Mouse (Mus musculus): ENCODE measurements around the gene Robo3. TPM values are rescaled to one million over a fixed set of nuclear protein-coding genes. Genes with fewer than 3 reads are reported as not detected.

Gene Robo3
- polyA plus RNA-seq (2014; fragmentation: Nextera tagmentation; extraction: Ambion mirVana), result 13.6 and 25.1 TPM in 2 replicates

DNA sequence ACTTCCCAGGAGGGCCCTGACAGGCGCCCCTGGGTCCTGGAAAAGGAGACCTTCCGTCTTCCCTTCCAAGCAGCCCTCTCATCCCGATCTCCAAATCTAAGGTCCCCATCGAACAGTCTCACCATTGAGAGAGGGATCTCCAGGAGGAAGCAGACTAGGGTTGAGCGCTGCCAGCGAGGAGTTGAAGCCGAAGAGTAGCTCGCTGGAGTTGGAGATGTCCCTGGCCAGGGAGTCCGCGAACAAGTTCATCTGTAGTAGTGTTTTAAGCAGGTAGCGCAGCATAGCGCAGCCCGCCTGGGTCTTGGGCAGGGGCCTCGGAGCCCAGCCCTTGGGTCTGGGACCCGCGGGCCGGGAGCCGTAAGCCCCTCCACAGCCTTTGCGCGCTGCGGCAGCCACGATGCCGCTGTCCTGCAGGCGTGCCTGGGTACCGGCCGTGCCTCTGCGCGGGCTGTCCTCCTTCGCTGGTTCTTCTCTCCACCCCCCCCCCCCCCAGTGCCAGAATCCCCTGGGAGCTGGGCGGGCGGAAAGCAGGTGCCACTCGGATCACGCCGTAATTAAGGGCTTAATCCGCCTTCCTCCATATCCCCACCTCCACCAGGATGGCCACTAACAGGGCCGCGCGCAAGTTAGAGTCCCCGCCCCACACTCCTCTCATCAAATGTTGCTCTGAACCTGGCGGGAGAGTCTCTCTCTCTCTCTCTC is at the start of gene Robo3:
Robo3 (minus strand) TSS at position 527 of the 702 bp plus-strand sequence.
- Histone ChIP-seq H3K36me3 (ENCODE audit: control insufficient read depth, insufficient read depth, low read length) (no peaks in the 10 kb centered on the region), H3K4me1 (ENCODE audit: control insufficient read depth, insufficient read depth, low read length) (peaks cover 6% of the 10 kb centered on the region; the same call in 1 of the 2 replicates), H3K9ac (replicated peaks; ENCODE audit: low read depth, low read length) (no peak within 1 kb of the TSS; the same call in 1 of the 2 replicates), H3K27me3 (ENCODE audit: control insufficient read depth, insufficient read depth, low read length) (peaks cover 26% of the 10 kb centered on the region), H3K4me3 (ENCODE audit: low read depth, low read length) (peak within 1 kb of the TSS; percentile 29), H3K4me2 (ENCODE audit: low read depth, low read length) (peak within 1 kb of the TSS; percentile 62), H3K9me3 (ENCODE audit: control insufficient read depth, low read length) (no peaks in the 10 kb centered on the region), H3K27ac (ENCODE audit: low read depth, low read length) (no peak within 1 kb of the TSS)
- ATAC-seq (ENCODE audit: low read depth), result peak; percentile 26; the same call in 1 of the 2 replicates
- WGBS, result under 1% methylated on average over 40 of the region's 40 CpGs

DNA sequence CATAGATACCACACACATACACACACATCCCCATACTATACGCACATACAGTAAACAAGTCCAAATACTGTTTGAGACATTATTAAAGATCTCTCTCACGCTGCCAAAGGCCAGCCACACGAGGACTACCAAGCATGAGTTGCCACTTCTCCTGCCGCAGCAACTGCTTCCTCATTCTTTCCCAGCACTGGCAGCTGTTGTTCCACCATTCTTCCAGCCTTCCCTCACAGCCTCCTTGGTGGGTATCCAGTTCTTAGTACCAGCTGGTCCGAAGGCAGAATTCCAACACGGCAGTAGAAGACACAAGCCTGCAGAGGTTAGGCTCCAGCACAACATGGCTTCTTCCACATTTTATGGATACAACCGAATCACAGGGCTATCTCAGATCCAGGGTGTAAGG is 41.9 kb upstream of the Robo3 start:
- no peak overlapping the region for H3K9ac ChIP-seq (replicated peaks; ENCODE audit: low read depth, low read length)
- WGBS, result 92% methylated on average over 7 of the region's 7 CpGs

DNA sequence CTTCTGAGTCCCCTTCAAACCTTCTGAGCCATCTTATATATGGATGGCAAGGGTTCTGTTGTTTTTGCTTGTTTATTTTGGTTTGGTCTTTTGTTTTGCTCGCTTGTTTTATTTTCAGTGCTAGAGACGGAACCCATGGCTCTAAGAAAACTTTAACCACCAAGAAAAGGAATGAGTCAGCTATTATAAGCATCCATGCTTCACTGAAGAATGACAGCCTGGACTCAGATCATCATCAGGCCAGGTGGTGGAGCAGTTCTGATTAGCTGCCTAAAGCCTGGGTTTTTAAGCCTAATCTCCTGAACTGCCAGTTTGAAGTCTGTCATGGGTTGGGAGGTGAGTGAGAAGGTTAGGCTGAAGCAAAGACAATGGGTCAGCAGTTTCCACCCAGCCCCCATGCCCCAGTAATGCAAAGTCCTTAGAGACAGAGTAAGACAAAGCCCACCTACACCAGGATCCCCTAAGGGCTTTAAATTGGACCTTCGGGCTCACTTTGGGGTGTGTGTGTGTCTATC is 40.6 kb upstream of the Robo3 start:
- H3K4me2 ChIP-seq (ENCODE audit: low read depth, low read length), result no peak overlapping the region
- H3K27ac ChIP-seq (ENCODE audit: low read depth, low read length), result no peak overlapping the region
- H3K9me3 ChIP-seq (ENCODE audit: control insufficient read depth, low read length), result no peaks in the 10 kb centered on the region
- no peaks in the 10 kb centered on the region for H3K36me3 ChIP-seq (ENCODE audit: control insufficient read depth, insufficient read depth, low read length)
- no peak for ATAC-seq (ENCODE audit: low read depth)
- no peaks in the 10 kb centered on the region for H3K4me1 ChIP-seq (ENCODE audit: control insufficient read depth, insufficient read depth, low read length)
- 77% methylated on average over 3 of the region's 3 CpGs for WGBS
- H3K4me3 ChIP-seq (ENCODE audit: low read depth, low read length), result no peak overlapping the region
- no peaks in the 10 kb centered on the region for H3K27me3 ChIP-seq (ENCODE audit: control insufficient read depth, insufficient read depth, low read length)
- no peak overlapping the region for H3K9ac ChIP-seq (replicated peaks; ENCODE audit: low read depth, low read length)

More for the DNA sequence above, 41.9 kb upstream of the Robo3 start:
- Histone ChIP-seq H3K36me3 (ENCODE audit: control insufficient read depth, insufficient read depth, low read length) (no peaks in the 10 kb centered on the region), H3K4me1 (ENCODE audit: control insufficient read depth, insufficient read depth, low read length) (no peaks in the 10 kb centered on the region), H3K4me2 (ENCODE audit: low read depth, low read length) (no peak overlapping the region), H3K9me3 (ENCODE audit: control insufficient read depth, low read length) (no peaks in the 10 kb centered on the region), H3K27ac (ENCODE audit: low read depth, low read length) (no peak overlapping the region), H3K4me3 (ENCODE audit: low read depth, low read length) (no peak overlapping the region), H3K27me3 (ENCODE audit: control insufficient read depth, insufficient read depth, low read length) (no peaks in the 10 kb centered on the region)
- no peak for ATAC-seq (ENCODE audit: low read depth)

DNA sequence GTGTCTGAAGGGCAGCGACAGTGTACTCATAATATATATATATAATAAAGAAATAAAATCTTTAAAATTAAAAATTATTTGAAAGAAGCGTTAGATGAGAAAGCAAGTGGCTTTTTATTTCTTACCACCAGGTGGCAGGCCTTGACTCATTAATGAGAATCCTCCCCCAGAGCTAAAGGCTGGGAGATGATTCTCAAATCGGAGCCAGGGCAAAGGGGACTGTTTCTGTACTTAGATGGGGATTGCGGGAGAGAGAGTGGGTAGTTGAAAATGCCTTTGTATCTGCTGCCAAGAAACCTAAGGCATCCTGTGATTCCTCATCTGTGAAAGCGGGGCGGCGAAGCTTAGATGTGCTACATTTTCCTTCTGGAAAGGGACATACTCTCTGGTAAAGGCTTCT is 29.7 kb upstream of the Robo3 start:
- Histone ChIP-seq H3K4me3 (ENCODE audit: low read depth, low read length) (no peak overlapping the region), H3K9ac (replicated peaks; ENCODE audit: low read depth, low read length) (no peak overlapping the region), H3K27ac (ENCODE audit: low read depth, low read length) (no peak overlapping the region), H3K27me3 (ENCODE audit: control insufficient read depth, insufficient read depth, low read length) (no peaks in the 10 kb centered on the region), H3K4me2 (ENCODE audit: low read depth, low read length) (no peak overlapping the region), H3K36me3 (ENCODE audit: control insufficient read depth, insufficient read depth, low read length) (no peaks in the 10 kb centered on the region), H3K4me1 (ENCODE audit: control insufficient read depth, insufficient read depth, low read length) (peaks cover 11% of the 10 kb centered on the region), H3K9me3 (ENCODE audit: control insufficient read depth, low read length) (no peaks in the 10 kb centered on the region)
- no peak for ATAC-seq (ENCODE audit: low read depth)
- 11% methylated on average over 7 of the region's 7 CpGs for WGBS

DNA sequence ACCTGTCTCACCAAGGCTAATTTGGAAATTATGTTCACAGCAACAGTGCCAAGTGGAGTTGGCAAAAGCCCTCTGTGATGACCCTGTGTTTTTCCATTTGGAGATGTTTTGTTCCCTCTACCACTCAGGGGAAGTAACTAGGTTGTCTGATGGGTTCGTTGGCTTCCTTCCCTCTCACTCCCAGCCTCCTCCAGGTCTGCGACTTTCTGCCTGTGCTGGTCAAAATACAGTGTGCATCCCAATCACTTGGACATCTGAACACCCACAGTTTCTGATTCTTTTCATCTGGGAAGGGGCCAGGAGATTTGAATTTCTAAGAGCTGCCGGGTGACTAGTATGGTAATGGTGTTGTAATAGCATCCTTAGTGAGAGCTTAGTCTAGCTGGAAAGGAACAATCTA is 28.5 kb upstream of the Robo3 start:
- Histone ChIP-seq H3K4me3 (ENCODE audit: low read depth, low read length) (no peak overlapping the region), H3K9ac (replicated peaks; ENCODE audit: low read depth, low read length) (no peak overlapping the region), H3K27ac (ENCODE audit: low read depth, low read length) (no peak overlapping the region), H3K27me3 (ENCODE audit: control insufficient read depth, insufficient read depth, low read length) (no peaks in the 10 kb centered on the region), H3K4me1 (ENCODE audit: control insufficient read depth, insufficient read depth, low read length) (peaks cover 15% of the 10 kb centered on the region), H3K4me2 (ENCODE audit: low read depth, low read length) (no peak overlapping the region), H3K36me3 (ENCODE audit: control insufficient read depth, insufficient read depth, low read length) (no peaks in the 10 kb centered on the region), H3K9me3 (ENCODE audit: control insufficient read depth, low read length) (no peaks in the 10 kb centered on the region)
- no peak for ATAC-seq (ENCODE audit: low read depth)
- 9% methylated on average over 3 of the region's 3 CpGs for WGBS

DNA sequence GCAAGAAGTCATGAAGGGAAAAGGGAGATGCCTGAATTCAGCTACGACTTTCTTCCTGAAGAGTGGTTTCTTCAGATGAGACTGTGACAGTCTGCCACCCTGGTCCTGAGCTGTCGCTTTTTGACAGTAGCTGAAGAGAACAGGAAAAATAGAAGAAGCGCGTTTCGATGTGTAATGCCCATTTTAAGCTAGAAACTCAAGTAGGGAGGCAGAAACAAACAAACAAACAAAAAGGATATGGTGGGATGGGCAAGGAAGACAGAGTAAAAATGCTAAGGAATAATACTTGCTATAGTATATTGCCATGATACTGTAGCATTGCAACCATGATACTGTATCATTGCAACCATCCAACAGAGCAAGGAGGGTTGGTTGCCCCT is 27.9 kb upstream of the Robo3 start:
- peak overlapping the region; percentile 60 for H3K27ac ChIP-seq (ENCODE audit: low read depth, low read length)
- no peaks in the 10 kb centered on the region for H3K9me3 ChIP-seq (ENCODE audit: control insufficient read depth, low read length)
- H3K4me3 ChIP-seq (ENCODE audit: low read depth, low read length), result peak overlapping the region; percentile 49
- ATAC-seq (ENCODE audit: low read depth), result no peak
- H3K27me3 ChIP-seq (ENCODE audit: control insufficient read depth, insufficient read depth, low read length), result no peaks in the 10 kb centered on the region
- peaks cover 18% of the 10 kb centered on the region for H3K4me1 ChIP-seq (ENCODE audit: control insufficient read depth, insufficient read depth, low read length)
- no peaks in the 10 kb centered on the region for H3K36me3 ChIP-seq (ENCODE audit: control insufficient read depth, insufficient read depth, low read length)
- peak overlapping the region; percentile 89 for H3K4me2 ChIP-seq (ENCODE audit: low read depth, low read length)
- peak overlapping the region; percentile 71 for H3K9ac ChIP-seq (replicated peaks; ENCODE audit: low read depth, low read length)
- WGBS, result 10% methylated on average over 5 of the region's 5 CpGs

DNA sequence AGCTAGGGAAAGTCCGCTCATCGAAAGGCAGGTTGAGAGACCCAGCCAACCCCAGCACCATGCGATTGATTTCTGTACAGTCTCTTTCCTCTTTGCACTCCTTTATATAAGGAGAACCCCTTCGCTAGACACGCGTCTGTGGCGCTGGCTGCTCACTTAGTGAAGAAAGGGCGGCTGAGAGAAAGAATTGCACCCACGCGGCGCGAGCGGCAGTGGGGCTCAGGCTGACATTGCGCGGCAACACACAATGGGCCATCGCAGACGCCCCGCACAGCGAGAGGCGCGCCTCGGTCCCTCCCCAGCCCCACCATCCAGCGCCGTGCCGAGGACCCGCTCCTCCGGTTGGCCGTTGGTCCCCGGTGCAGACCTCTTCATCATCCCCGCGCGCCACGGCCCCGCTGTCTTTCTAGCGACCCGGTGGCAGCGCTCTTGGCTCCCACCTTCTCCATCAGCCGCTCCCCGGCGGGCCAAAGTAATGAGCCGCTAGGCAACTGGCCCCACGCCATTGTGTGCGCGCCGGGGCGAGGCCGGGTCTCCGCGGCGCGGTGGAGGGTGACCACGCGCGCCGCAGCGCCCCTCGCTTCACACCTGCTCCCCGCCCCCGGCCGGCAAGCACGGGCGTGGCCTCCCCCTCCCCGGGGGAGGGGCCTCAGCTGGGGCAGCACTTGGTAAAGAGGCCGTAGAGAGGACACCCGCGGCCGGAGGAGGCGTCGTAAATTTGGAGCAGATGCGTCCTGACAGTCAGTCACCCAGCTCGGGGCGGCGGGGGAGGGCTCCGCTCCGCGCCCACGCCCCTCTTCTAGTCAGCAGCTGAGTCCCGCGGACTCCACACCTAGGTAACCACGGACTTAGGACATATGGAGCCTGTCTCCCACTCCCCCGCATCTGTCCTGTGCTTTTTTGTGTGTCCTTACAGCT is 27.3 kb upstream of the Robo3 start:
- WGBS, result under 1% methylated on average over 78 of the region's 81 CpGs
- H3K4me1 ChIP-seq (ENCODE audit: control insufficient read depth, insufficient read depth, low read length), result peaks cover 20% of the 10 kb centered on the region
- peak; percentile 56 for ATAC-seq (ENCODE audit: low read depth)

DNA sequence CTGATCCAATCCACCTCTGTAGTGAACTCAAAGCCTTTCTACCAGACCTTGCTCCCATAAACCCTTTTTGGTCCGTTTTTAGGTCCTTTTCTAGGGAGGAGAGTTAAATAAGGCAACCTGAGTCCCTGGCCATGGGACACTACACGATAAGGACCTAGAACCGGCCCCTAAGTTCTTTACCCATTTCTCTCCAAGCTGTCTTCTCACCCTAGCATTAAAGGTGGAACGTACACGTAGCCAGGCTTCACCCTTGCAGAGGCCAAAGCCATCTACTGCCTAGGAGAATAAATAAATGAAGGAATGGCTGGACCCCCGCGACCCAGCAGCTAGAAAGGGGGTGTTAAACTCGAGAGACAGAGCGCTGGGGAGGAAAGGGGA is 26.6 kb upstream of the Robo3 start:
- WGBS, result under 1% methylated on average over 9 of the region's 9 CpGs
- Histone ChIP-seq H3K4me1 (ENCODE audit: control insufficient read depth, insufficient read depth, low read length) (peaks cover 20% of the 10 kb centered on the region), H3K9me3 (ENCODE audit: control insufficient read depth, low read length) (no peaks in the 10 kb centered on the region), H3K36me3 (ENCODE audit: control insufficient read depth, insufficient read depth, low read length) (no peaks in the 10 kb centered on the region), H3K27ac (ENCODE audit: low read depth, low read length) (peak overlapping the region; percentile 60), H3K27me3 (ENCODE audit: control insufficient read depth, insufficient read depth, low read length) (no peaks in the 10 kb centered on the region), H3K9ac (replicated peaks; ENCODE audit: low read depth, low read length) (peak overlapping the region; percentile 71), H3K4me2 (ENCODE audit: low read depth, low read length) (peak overlapping the region; percentile 89), H3K4me3 (ENCODE audit: low read depth, low read length) (peak overlapping the region; percentile 49)
- no peak for ATAC-seq (ENCODE audit: low read depth)

More for the DNA sequence above, 27.3 kb upstream of the Robo3 start:
- Histone ChIP-seq H3K4me3 (ENCODE audit: low read depth, low read length) (peak overlapping the region; percentile 49), H3K27ac (ENCODE audit: low read depth, low read length) (peak overlapping the region; percentile 60), H3K4me2 (ENCODE audit: low read depth, low read length) (peak overlapping the region; percentile 89), H3K9ac (replicated peaks; ENCODE audit: low read depth, low read length) (peak overlapping the region; percentile 71), H3K27me3 (ENCODE audit: control insufficient read depth, insufficient read depth, low read length) (no peaks in the 10 kb centered on the region), H3K36me3 (ENCODE audit: control insufficient read depth, insufficient read depth, low read length) (no peaks in the 10 kb centered on the region), H3K9me3 (ENCODE audit: control insufficient read depth, low read length) (no peaks in the 10 kb centered on the region)

DNA sequence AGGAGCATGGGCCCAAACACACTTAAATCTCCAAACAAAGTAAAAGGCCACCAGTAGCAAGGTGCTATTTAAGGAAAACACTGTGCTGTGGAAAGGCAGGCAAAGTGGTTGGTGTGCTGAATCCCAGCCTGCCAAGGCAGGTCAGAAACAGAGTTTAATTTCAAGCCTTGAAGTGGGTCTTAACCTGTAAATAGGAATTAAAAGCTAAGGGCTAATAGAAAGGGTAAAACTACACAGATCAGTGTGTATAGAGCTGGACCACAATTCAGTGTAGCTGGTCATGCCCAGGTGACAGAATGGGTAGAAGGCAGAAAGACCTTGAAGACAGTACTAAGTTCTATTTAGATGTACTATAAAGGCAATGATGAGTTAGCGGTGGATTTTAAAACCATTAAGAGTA is 24.1 kb upstream of the Robo3 start:
- peaks cover 26% of the 10 kb centered on the region for H3K4me1 ChIP-seq (ENCODE audit: control insufficient read depth, insufficient read depth, low read length)

More for the DNA sequence above, 24.1 kb upstream of the Robo3 start:
- 26% methylated on average over 1 of the region's 1 CpGs for WGBS
- ATAC-seq (ENCODE audit: low read depth), result no peak
- Histone ChIP-seq H3K4me3 (ENCODE audit: low read depth, low read length) (no peak overlapping the region), H3K27ac (ENCODE audit: low read depth, low read length) (no peak overlapping the region), H3K9me3 (ENCODE audit: control insufficient read depth, low read length) (no peaks in the 10 kb centered on the region), H3K27me3 (ENCODE audit: control insufficient read depth, insufficient read depth, low read length) (no peaks in the 10 kb centered on the region), H3K36me3 (ENCODE audit: control insufficient read depth, insufficient read depth, low read length) (no peaks in the 10 kb centered on the region), H3K4me2 (ENCODE audit: low read depth, low read length) (no peak overlapping the region), H3K9ac (replicated peaks; ENCODE audit: low read depth, low read length) (no peak overlapping the region)
